In the genomic region with DNA sequence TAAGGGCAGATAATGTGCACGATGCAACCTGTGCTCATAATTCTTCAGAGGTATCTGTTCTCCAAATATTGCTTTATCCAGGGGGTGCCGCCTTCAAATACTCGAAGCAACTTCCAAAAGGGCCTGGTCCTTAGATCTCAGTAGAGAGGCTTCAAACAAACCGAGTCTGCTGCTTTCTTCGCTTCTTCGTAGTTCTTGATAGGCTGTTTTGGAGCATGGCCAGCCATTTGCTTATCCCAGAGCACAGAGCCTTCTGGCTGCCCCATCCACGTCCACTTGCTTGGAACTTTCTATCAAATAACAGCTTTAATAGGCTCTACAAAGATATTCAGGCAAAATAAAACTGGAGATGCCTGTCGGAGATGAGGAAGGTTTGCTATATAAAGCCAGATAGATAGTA, we compare ENCODE assay signal across 20 mouse cellular contexts. TPM values are rescaled to one million over a fixed set of nuclear protein-coding genes. Genes with fewer than 3 reads are reported as not detected.
DNase-seq lines count a peak whose midpoint lies in the region; ATAC-seq and TF ChIP-seq lines count a peak whose summit lies in the region.
"Had no signal": no experiment of that assay in that cellular context is flagged by ENCODE, and none has a peak within 500 bp of the region (broad histone marks: within the 10 kb centered on the region; RNA-seq: fewer than 3 reads in every experiment).

No protein-coding gene starts in this region.

- no peak for ATAC-seq in kidney, postnatal 0 days (replicated peaks; ENCODE audit: low FRiP score, low read depth)
- 0 out of 2 replicates have a peak, but pooled peaks have one; percentile 53 for ATAC-seq in erythroid progenitor cell, adult 5-6 weeks (replicated peaks; ENCODE audit: low FRiP score, poor library complexity, severe bottlenecking)
- ATAC-seq in liver, embryonic 11.5 days (replicated peaks; ENCODE audit: low FRiP score): no peak
- ATAC-seq: CD4-positive, CD25-positive, alpha-beta regulatory T cell, adult 4 months; forebrain, embryonic 13.5 days; forebrain, postnatal 0 days; hindbrain, postnatal 0 days had no signal

- no peaks in the 10 kb centered on the region for H3K4me1 ChIP-seq in kidney, postnatal 0 days (replicated peaks; ENCODE audit: insufficient read depth, low read length)
- H3K4me1 ChIP-seq in kidney, adult 2 months (ENCODE audit: control insufficient read depth, insufficient read depth, low read length): no peaks in the 10 kb centered on the region
- no peaks in the 10 kb centered on the region for H3K4me1 ChIP-seq in liver, embryonic 11.5 days (replicated peaks; ENCODE audit: control insufficient read depth, insufficient read depth, low read length)
- H3K4me1 ChIP-seq: forebrain, embryonic 13.5 days had no signal

- H3K27me3 ChIP-seq in kidney, postnatal 0 days (ENCODE audit: insufficient read depth, low read length): no peaks in the 10 kb centered on the region
- no peaks in the 10 kb centered on the region for H3K27me3 ChIP-seq in kidney, adult 2 months (replicated peaks; ENCODE audit: control insufficient read depth, insufficient read depth, low read length)
- 0 out of 2 replicates have a peak, but pooled peaks cover 6% of the 10 kb centered on the region for H3K27me3 ChIP-seq in liver, embryonic 11.5 days (replicated peaks; ENCODE audit: control insufficient read depth, insufficient read depth, low read length)
- H3K27me3 ChIP-seq: forebrain, embryonic 13.5 days had no signal

- DNase-seq in kidney, postnatal 0 days (ENCODE audit: low spot score): peak; percentile 24
- no peak for DNase-seq in kidney, adult 2 months
- DNase-seq in lung, postnatal 10 days: peak; percentile 51
- no peak for DNase-seq in lung, postnatal 25 days (ENCODE audit: low spot score)
- DNase-seq in liver, embryonic 11.5 days (ENCODE audit: low spot score): no peak
- no peak for DNase-seq in thymus, postnatal 0 days (ENCODE audit: low spot score)
- DNase-seq: adrenal gland, postnatal 10 days; cerebellum, adult 11-12 months; cerebellum, adult 9-10 months; cerebellum, postnatal 25 days; forebrain, postnatal 0 days; gastrocnemius, postnatal 14 days; heart, postnatal 10 days had no signal

- H3K4me2 ChIP-seq in kidney, postnatal 0 days (ENCODE audit: low read length): no peak overlapping the region
- no peak overlapping the region for H3K4me2 ChIP-seq in liver, embryonic 11.5 days
- H3K4me2 ChIP-seq: embryonic facial prominence, embryonic 12.5 days; forebrain, embryonic 13.5 days; hindbrain, embryonic 13.5 days had no signal

- TF ChIP-seq POLR2A in kidney, adult 2 months (IDR thresholded peaks at IDR 0.05; ENCODE audit: low read depth, low read length): no peak

- no peaks in the 10 kb centered on the region for H3K9me3 ChIP-seq in kidney, postnatal 0 days (replicated peaks; ENCODE audit: low read length)
- no peaks in the 10 kb centered on the region for H3K9me3 ChIP-seq in liver, embryonic 11.5 days (ENCODE audit: control insufficient read depth, low read length)
- H3K9me3 ChIP-seq: embryonic facial prominence, embryonic 12.5 days; forebrain, embryonic 13.5 days; hindbrain, embryonic 13.5 days had no signal

- no peak for TF ChIP-seq CTCF in kidney, postnatal 0 days (IDR thresholded peaks at IDR 0.05; ENCODE audit: low read depth)
- TF ChIP-seq CTCF in kidney, adult 2 months (conservative IDR thresholded peaks at IDR 0.05; ENCODE audit: insufficient read depth, insufficient read length, low read depth, low read length): no peak

- no peak overlapping the region for H3K9ac ChIP-seq in kidney, postnatal 0 days (ENCODE audit: low read depth, low read length)
- no peak overlapping the region for H3K9ac ChIP-seq in liver, embryonic 11.5 days (ENCODE audit: low read depth, low read length)
- H3K9ac ChIP-seq: embryonic facial prominence, embryonic 12.5 days; forebrain, embryonic 13.5 days; forebrain, postnatal 0 days; hindbrain, embryonic 13.5 days had no signal

- no peaks in the 10 kb centered on the region for H3K36me3 ChIP-seq in kidney, postnatal 0 days (ENCODE audit: insufficient read depth, low read length)
- H3K36me3 ChIP-seq in kidney, adult 2 months (ENCODE audit: control insufficient read depth, insufficient read depth, low read length): no peaks in the 10 kb centered on the region
- H3K36me3 ChIP-seq in liver, embryonic 11.5 days (ENCODE audit: control insufficient read depth, insufficient read depth, low read length): no peaks in the 10 kb centered on the region
- H3K36me3 ChIP-seq: embryonic facial prominence, embryonic 12.5 days; G1E; hindbrain, embryonic 13.5 days had no signal

- H3K4me3 ChIP-seq in kidney, postnatal 0 days (replicated peaks; ENCODE audit: low read depth, low read length): no peak overlapping the region
- H3K4me3 ChIP-seq in kidney, adult 2 months (ENCODE audit: insufficient read depth, low read depth, low read length): no peak overlapping the region
- no peak overlapping the region for H3K4me3 ChIP-seq in liver, embryonic 11.5 days (ENCODE audit: low read depth, low read length)
- H3K4me3 ChIP-seq: embryonic facial prominence, embryonic 12.5 days; forebrain, embryonic 13.5 days; hindbrain, embryonic 13.5 days had no signal

- H3K27ac ChIP-seq in kidney, postnatal 0 days: no peak overlapping the region
- no peak overlapping the region for H3K27ac ChIP-seq in kidney, adult 2 months (ENCODE audit: insufficient read depth, low read depth, low read length)
- no peak overlapping the region for H3K27ac ChIP-seq in liver, embryonic 11.5 days (ENCODE audit: low read depth, low read length)
- H3K27ac ChIP-seq: embryonic facial prominence, embryonic 12.5 days; forebrain, embryonic 13.5 days; hindbrain, embryonic 13.5 days; hindbrain, postnatal 0 days had no signal

- WGBS in kidney, postnatal 0 days: 53% methylated on average over 8 of the region's 8 CpGs
- WGBS in kidney, adult 2 months: 78% methylated on average over 8 of the region's 8 CpGs
- whole genome bisulfite sequencing in liver, embryonic 11.5 days: 77% methylated on average over 8 of the region's 8 CpGs

RNA-seq across cellular contexts. Expression of gene Ackr3, which starts 58.6 kb away (rescaled TPM):
- polyA plus RNA-seq in kidney, postnatal 0 days (2015; fragmentation: Nextera tagmentation; extraction: Ambion mirVana): 52.2 and 52.6 TPM in 2 replicates
- polyA plus RNA-seq in kidney, adult 2 months (2012; rRNA removed): 128 and 172 TPM in 2 replicates
- total RNA-seq in erythroid progenitor cell, adult 5-6 weeks (2015; ENCODE audit: low replicate concordance): 1.1 TPM in 1 of 2 replicates, not detected in the other
- not detected in 2 replicates for total RNA-seq in erythroid progenitor cell, adult 5-6 weeks (2017; ENCODE audit: low replicate concordance)
- polyA plus RNA-seq in liver, embryonic 11.5 days (2014; fragmentation: Nextera tagmentation; extraction: Ambion mirVana): 22.3 and 22.8 TPM in 2 replicates
- 1.6 TPM in 2 replicates for polyA plus RNA-seq in thymus, postnatal 0 days (2015; fragmentation: Nextera tagmentation; extraction: Ambion mirVana)
- polyA plus RNA-seq: CD4-positive, CD25-positive, alpha-beta regulatory T cell, adult 4 months; G1E had no signal

Comparison
In these comparisons a context has a peak if more than half of its experiments do, and no peak if none do; other contexts are left out.
1. DNase-seq: peak in kidney, postnatal 0 days (single experiment) and lung, postnatal 10 days (single experiment); none in kidney, adult 2 months (single experiment), lung, postnatal 25 days (single experiment), liver, embryonic 11.5 days (single experiment) and thymus, postnatal 0 days (single experiment).